In genomic region chr5:124021701-124022100, GRCm38 (mm10) we compare ENCODE assay signal across 13 mouse cellular contexts. TPM values are rescaled to one million over a fixed set of nuclear protein-coding genes. Genes with fewer than 3 reads are reported as not detected.
A peak's percentile ranks its signal among the peaks of the same experiment; 100 is the strongest.
DNase-seq lines count a peak whose midpoint lies in the region; ATAC-seq and TF ChIP-seq lines count a peak whose summit lies in the region.
"Had no signal": no experiment of that assay in that cellular context is flagged by ENCODE, and none has a peak within 500 bp of the region (broad histone marks: within the 10 kb centered on the region; RNA-seq: fewer than 3 reads in every experiment).

No protein-coding gene starts in this region.

- H3K9me3 ChIP-seq in liver, embryonic 13.5 days (replicated peaks): no peaks in the 10 kb centered on the region
- H3K9me3 ChIP-seq: midbrain, embryonic 15.5 days; stomach, embryonic 15.5 days had no signal

- H3K4me2 ChIP-seq in liver, embryonic 13.5 days: peak overlapping the region; percentile 63
- H3K4me2 ChIP-seq: midbrain, embryonic 15.5 days; stomach, embryonic 15.5 days had no signal

- peaks cover 77% of the 10 kb centered on the region for H3K4me1 ChIP-seq in spleen, adult 2 months (ENCODE audit: control insufficient read depth, insufficient read depth, insufficient read length)
- peaks cover 99% of the 10 kb centered on the region for H3K4me1 ChIP-seq in liver, embryonic 13.5 days (replicated peaks)

- TF ChIP-seq POLR2A in spleen, adult 2 months (IDR thresholded peaks at IDR 0.05; ENCODE audit: low read depth, low read length): no peak

- H3K36me3 ChIP-seq in spleen, adult 2 months (ENCODE audit: control insufficient read depth, insufficient read depth, low read length): no peaks in the 10 kb centered on the region
- peaks cover 29% of the 10 kb centered on the region for H3K36me3 ChIP-seq in liver, embryonic 13.5 days
- H3K36me3 ChIP-seq in splenic B cell, adult 2 months (ENCODE audit: control insufficient read depth, insufficient read depth, low read length, poor library complexity, severe bottlenecking): no peaks in the 10 kb centered on the region
- H3K36me3 ChIP-seq: midbrain, embryonic 15.5 days; stomach, embryonic 15.5 days had no signal

- 54% methylated on average over 11 of the region's 11 CpGs for WGBS in spleen, adult 2 months
- WGBS in liver, embryonic 13.5 days (ENCODE audit: insufficient replicate concordance): 55% methylated on average over 11 of the region's 11 CpGs

- intact Hi-C loops in gastrocnemius, adult 2 months (cut with DNase I): no loop called here

- H3K4me3 ChIP-seq in gastrocnemius, adult 2 months: no peak overlapping the region
- H3K4me3 ChIP-seq in spleen, adult 2 months (ENCODE audit: extremely low read depth, insufficient read depth, insufficient read length): no peak overlapping the region
- H3K4me3 ChIP-seq in liver, embryonic 13.5 days (replicated peaks): 0 out of 2 replicates have a peak overlapping the region, but pooled peaks have one; percentile 25
- H3K4me3 ChIP-seq: midbrain, embryonic 15.5 days; stomach, embryonic 15.5 days had no signal

- H3K27me3 ChIP-seq in spleen, adult 2 months (ENCODE audit: control insufficient read depth, insufficient read depth, low read length): no peaks in the 10 kb centered on the region
- no peaks in the 10 kb centered on the region for H3K27me3 ChIP-seq in liver, embryonic 13.5 days
- no peaks in the 10 kb centered on the region for H3K27me3 ChIP-seq in splenic B cell, adult 2 months (ENCODE audit: control insufficient read depth, insufficient read depth, low read length, poor library complexity, severe bottlenecking)
- H3K27me3 ChIP-seq: midbrain, embryonic 15.5 days; stomach, embryonic 15.5 days had no signal

- H3K9ac ChIP-seq in liver, embryonic 13.5 days: peak overlapping the region; percentile 67
- H3K9ac ChIP-seq: midbrain, embryonic 15.5 days; stomach, embryonic 15.5 days had no signal

- peak overlapping the region; percentile 4; the same call in 1 of the 2 replicates for H3K27ac ChIP-seq in gastrocnemius, adult 2 months
- H3K27ac ChIP-seq in spleen, adult 2 months (ENCODE audit: insufficient read depth, low read length): peak overlapping the region; percentile 87
- H3K27ac ChIP-seq in liver, embryonic 13.5 days: peak overlapping the region; percentile 82
- H3K27ac ChIP-seq: midbrain, embryonic 15.5 days had no signal

- no peak for DNase-seq in gastrocnemius, adult 2 months
- DNase-seq in gastrocnemius, adult 18-20 months (ENCODE audit: low spot score): no peak
- DNase-seq in spleen, adult 2 months (ENCODE audit: low read depth in 1 of 2, low spot score in 2 of 2): no peak
- DNase-seq in spleen, adult 18-20 months: no peak
- DNase-seq in liver, embryonic 13.5 days: no peak
- peak; percentile 68 for DNase-seq in splenic B cell, adult 2 months (ENCODE audit: low read depth, low spot score)
- no peak for DNase-seq in kidney, adult 8-10 months
- no peak for DNase-seq in thymus, postnatal 25 days
- DNase-seq: gastrocnemius, postnatal 14 days; heart, postnatal 14 days; right cerebral cortex, postnatal 14 days had no signal

- ATAC-seq in liver, embryonic 13.5 days (ENCODE audit: low read depth): no peak
- ATAC-seq: midbrain, embryonic 15.5 days had no signal

- no peak for TF ChIP-seq CTCF in gastrocnemius, adult 2 months (IDR thresholded peaks at IDR 0.05)
- no peak for TF ChIP-seq CTCF in spleen, adult 2 months (IDR thresholded peaks at IDR 0.05; ENCODE audit: extremely low read depth, insufficient read depth, insufficient read length, insufficient replicate concordance)

RNA-seq across cellular contexts. Expression of gene Vps37b, which starts 10.4 kb away (rescaled TPM):
- total RNA-seq in gastrocnemius, adult 2 months (2021): 1 to 10 TPM; 4.1 to 6.2 TPM
- 1 to 10 TPM; 5.7 to 6.6 TPM for total RNA-seq in gastrocnemius, adult 18-20 months (2021)
- polyA plus RNA-seq in spleen, adult 2 months (2012; rRNA removed): 58.1 and 72.8 TPM in 2 replicates
- polyA plus RNA-seq in liver, embryonic 13.5 days (2015; fragmentation: Nextera tagmentation; extraction: Ambion mirVana): 16.1 and 18.0 TPM in 2 replicates

RNA-seq across cellular contexts. Expression of gene Hip1r, which starts 48.3 kb away (rescaled TPM):
- 10 to 100 TPM in 1 of 2 experiments, 1 to 10 TPM in 1; 5.6 to 14.3 TPM for total RNA-seq in gastrocnemius, adult 2 months (2021)
- 10 to 100 TPM in 1 of 2 experiments, 1 to 10 TPM in 1; 9.4 to 19.6 TPM for total RNA-seq in gastrocnemius, adult 18-20 months (2021)
- 46.3 and 59.2 TPM in 2 replicates for polyA plus RNA-seq in spleen, adult 2 months (2012; rRNA removed)
- 11.3 and 12.9 TPM in 2 replicates for polyA plus RNA-seq in liver, embryonic 13.5 days (2015; fragmentation: Nextera tagmentation; extraction: Ambion mirVana)

Comparison
In these comparisons a context has a peak if more than half of its experiments do, and no peak if none do; other contexts are left out.
1. H3K27ac ChIP-seq: peak in every context shown above with its lines; median percentile 87 in spleen, adult 2 months; 82 in liver, embryonic 13.5 days; 4 in gastrocnemius, adult 2 months.